ENCODE assay signal across 8 mouse cellular contexts in the genomic region with DNA sequence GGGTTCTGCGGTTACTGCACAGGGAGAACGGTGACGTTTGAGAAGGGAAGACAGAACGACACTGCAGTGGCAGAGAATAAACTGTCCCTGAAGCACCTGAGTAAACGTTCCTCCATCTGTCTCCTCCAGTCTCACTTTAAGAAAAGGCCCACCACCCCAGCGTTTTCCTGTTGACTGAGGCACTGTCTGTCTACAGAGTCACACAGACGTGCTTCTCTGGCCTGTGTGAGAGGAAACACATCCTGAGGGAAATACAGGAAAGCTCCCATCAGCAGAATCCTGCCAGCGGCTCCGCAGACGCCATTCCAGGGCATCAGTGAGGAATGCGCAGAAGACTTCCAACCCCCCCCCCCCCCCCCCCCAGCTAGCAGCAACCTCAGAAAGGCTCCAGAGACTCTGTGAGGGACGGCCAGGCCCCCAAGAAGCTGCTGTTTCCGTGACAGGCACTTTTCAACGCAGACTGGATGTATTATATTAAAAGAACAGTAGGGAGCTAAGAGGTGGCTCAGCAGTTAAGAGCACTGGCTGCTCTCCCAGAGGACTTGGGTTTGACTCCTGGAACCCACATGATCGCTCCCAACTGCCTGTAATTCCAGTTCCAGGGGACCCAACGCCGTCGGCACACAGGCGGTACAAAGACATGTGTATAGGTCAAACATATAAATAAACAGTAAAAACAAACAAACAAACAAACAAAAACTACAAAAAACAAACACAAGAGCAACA. TPM values are rescaled to one million over a fixed set of nuclear protein-coding genes. Genes with fewer than 3 reads are reported as not detected.
DNase-seq lines count a peak whose midpoint lies in the region; ATAC-seq and TF ChIP-seq lines count a peak whose summit lies in the region.

No protein-coding gene starts in this region.

- WGBS in heart, embryonic 13.5 days, result 13% methylated on average over 19 of the region's 19 CpGs
- 26% methylated on average over 19 of the region's 19 CpGs for WGBS in midbrain, embryonic 16.5 days

- peaks cover 78% of the 10 kb centered on the region for H3K4me1 ChIP-seq in heart, embryonic 13.5 days
- H3K4me1 ChIP-seq in midbrain, embryonic 16.5 days (ENCODE audit: control insufficient read depth, insufficient read depth, low read length), result peaks cover 32% of the 10 kb centered on the region

- peak overlapping the region; percentile 70 for H3K9ac ChIP-seq in heart, embryonic 13.5 days
- no peak overlapping the region; the same call in 1 of the 2 replicates for H3K9ac ChIP-seq in midbrain, embryonic 16.5 days (ENCODE audit: low read depth, low read length)

- no peak for TF ChIP-seq CTCF in gastrocnemius, adult 2 months (IDR thresholded peaks at IDR 0.05)

- no peak for ATAC-seq in heart, embryonic 13.5 days (ENCODE audit: extremely low read depth, insufficient number of reproducible peaks, low FRiP score, low TSS enrichment)
- no peak for ATAC-seq in midbrain, embryonic 16.5 days

- intact Hi-C loops in gastrocnemius, adult 2 months (cut with DNase I), result no loop called here
- intact Hi-C loops in left cerebral cortex, postnatal 14 days (cut with DNase I), result no loop called here

- H3K27ac ChIP-seq in gastrocnemius, adult 2 months, result peak overlapping the region; percentile 80
- peak overlapping the region; percentile 87 for H3K27ac ChIP-seq in heart, embryonic 13.5 days (replicated peaks)
- peak overlapping the region; percentile 61 for H3K27ac ChIP-seq in midbrain, embryonic 16.5 days (ENCODE audit: low read length)

- H3K4me2 ChIP-seq in heart, embryonic 13.5 days, result peak overlapping the region; percentile 51
- H3K4me2 ChIP-seq in midbrain, embryonic 16.5 days (ENCODE audit: low read length), result 0 out of 2 replicates have a peak overlapping the region, but pooled peaks have one; percentile 0

- H3K4me3 ChIP-seq in gastrocnemius, adult 2 months, result peak overlapping the region; percentile 41
- 0 out of 2 replicates have a peak overlapping the region, but pooled peaks have one; percentile 5 for H3K4me3 ChIP-seq in heart, embryonic 13.5 days
- no peak overlapping the region for H3K4me3 ChIP-seq in midbrain, embryonic 16.5 days (ENCODE audit: low read depth, low read length)

- no peak for DNase-seq in gastrocnemius, adult 2 months
- DNase-seq in gastrocnemius, adult 18-20 months (ENCODE audit: low spot score), result no peak
- DNase-seq in kidney, postnatal 10 days, result peak; percentile 78
- no peak for DNase-seq in ovary, adult 18-20 months (ENCODE audit: low spot score)
- no peak for DNase-seq in urinary bladder, postnatal 10 days (ENCODE audit: low spot score)
- no peak for DNase-seq in left cerebral cortex, postnatal 14 days (ENCODE audit: low spot score in 2 of 2)

- no peaks in the 10 kb centered on the region for H3K27me3 ChIP-seq in heart, embryonic 13.5 days (replicated peaks)
- H3K27me3 ChIP-seq in midbrain, embryonic 16.5 days (ENCODE audit: control insufficient read depth, insufficient read depth, low read depth, low read length), result no peaks in the 10 kb centered on the region

- 0 out of 2 replicates have a peak, but pooled peaks cover 3% of the 10 kb centered on the region for H3K36me3 ChIP-seq in heart, embryonic 13.5 days
- H3K36me3 ChIP-seq in midbrain, embryonic 16.5 days (ENCODE audit: control insufficient read depth, insufficient read depth, low read length), result no peaks in the 10 kb centered on the region

- H3K9me3 ChIP-seq in heart, embryonic 13.5 days, result no peaks in the 10 kb centered on the region
- no peaks in the 10 kb centered on the region for H3K9me3 ChIP-seq in midbrain, embryonic 16.5 days (replicated peaks; ENCODE audit: control insufficient read depth, low read length, poor library complexity, severe bottlenecking)

RNA-seq across cellular contexts. Expression of a gene that starts 19.2 kb away (rescaled TPM):
- total RNA-seq in gastrocnemius, adult 2 months (2021), result 10 to 100 TPM in 1 of 2 experiments, 1 to 10 TPM in 1; 7.8 to 11.8 TPM
- 10 to 100 TPM in 1 of 2 experiments, 1 to 10 TPM in 1; 8.9 to 12.7 TPM for total RNA-seq in gastrocnemius, adult 18-20 months (2021)
- 95.4 and 99.4 TPM in 2 replicates for polyA plus RNA-seq in heart, embryonic 13.5 days (2015; fragmentation: Nextera tagmentation; extraction: Ambion mirVana)
- polyA plus RNA-seq in midbrain, embryonic 16.5 days (2015; fragmentation: Nextera tagmentation; extraction: Ambion mirVana), result 201 and 209 TPM in 2 replicates
- 100 to 1,000 TPM in 1 of 2 experiments, 10 to 100 TPM in 1; 97.7 to 102 TPM for total RNA-seq in left cerebral cortex, postnatal 14 days (2021)

RNA-seq across cellular contexts. Expression of a gene that starts 56.9 kb away (rescaled TPM):
- 1 to 10 TPM in 1 of 2 experiments, under 1 TPM in 1; 0.89 to 1.3 TPM for total RNA-seq in gastrocnemius, adult 2 months (2021)
- total RNA-seq in gastrocnemius, adult 18-20 months (2021), result under 1 TPM; 0.85 to 0.87 TPM
- polyA plus RNA-seq in heart, embryonic 13.5 days (2015; fragmentation: Nextera tagmentation; extraction: Ambion mirVana), result 1.2 and 1.3 TPM in 2 replicates
- 1.6 and 2.0 TPM in 2 replicates for polyA plus RNA-seq in midbrain, embryonic 16.5 days (2015; fragmentation: Nextera tagmentation; extraction: Ambion mirVana)
- total RNA-seq in left cerebral cortex, postnatal 14 days (2021), result 10 to 100 TPM; 25.9 to 27.2 TPM

Comparison
In these comparisons a context has a peak if more than half of its experiments do, and no peak if none do; other contexts are left out.
1. RNA of a gene that starts 19.2 kb away (total RNA-seq): 97.7 to 102 TPM in left cerebral cortex, postnatal 14 days; 8.9 to 12.7 TPM in gastrocnemius, adult 18-20 months and 7.8 to 11.8 TPM in gastrocnemius, adult 2 months; every median in the first group is over 4 times any median in the second.
2. RNA of a gene that starts 56.9 kb away (total RNA-seq): 25.9 to 27.2 TPM in left cerebral cortex, postnatal 14 days; 0.89 to 1.3 TPM in gastrocnemius, adult 2 months and 0.85 to 0.87 TPM in gastrocnemius, adult 18-20 months; every median in the first group is over 10 times any median in the second.
3. Peak in every context shown above with its lines, with median percentiles within 50 percentile points of each other: H3K27ac ChIP-seq.